Mouse (Mus musculus) heart, embryonic 14.5 days (tissue): ENCODE measurements around the gene Esrra. TPM values are rescaled to one million over a fixed set of nuclear protein-coding genes. Genes with fewer than 3 reads are reported as not detected.
A peak's percentile ranks its signal among the peaks of the same experiment; 100 is the strongest.

Experiments
- ATAC-seq: fragments of 200-750 bp; cut with Nextera tagmentation; 2 replicates; pipeline ENCODE4 v1.8.0; 2017; ENCODE audit warnings: low read depth, moderate TSS enrichment; ENCODE audit not compliant: insufficient number of reproducible peaks, insufficient read depth, low FRiP score
- H3K27ac ChIP-seq, 2 experiments: fragments of 200-500 bp in 1 of 2; fragments of 300-500 bp in 1 of 2; sonication (generic) in 1 of 2; replicated peaks in 1 of 2; 2 replicates each; pipeline ENCODE4 v1.5.1; 2012 to 2014; ENCODE audit warnings: low read depth in 2 of 2, low read length in 2 of 2, control low read depth in 1 of 2, mild to moderate bottlenecking in 1 of 2, mixed read lengths in 1 of 2; ENCODE audit not compliant: control insufficient read depth in 1 of 2, insufficient read depth in 1 of 2
- H3K27me3 ChIP-seq: fragments of 300-500 bp; sonication (generic); 2 replicates; pipeline ENCODE4 v1.6.1; 2014; ENCODE audit warnings: mild to moderate bottlenecking, low read length, control low read depth; ENCODE audit not compliant: control insufficient read depth, insufficient read depth
- H3K36me3 ChIP-seq: fragments of 300-500 bp; sonication (generic); 2 replicates; pipeline ENCODE4 v1.6.1; 2014; ENCODE audit warnings: mild to moderate bottlenecking, control low read depth, low read length, mixed read lengths; ENCODE audit not compliant: control insufficient read depth, insufficient read depth
- H3K4me1 ChIP-seq, 2 experiments: fragments of 200-500 bp in 1 of 2; fragments of 300-500 bp in 1 of 2; sonication (generic) in 1 of 2; 2 replicates each; pipeline ENCODE4 v1.6.1; 2012 to 2014; ENCODE audit warnings: low read length in 2 of 2, control low read depth in 1 of 2, mixed read lengths in 1 of 2; ENCODE audit not compliant: control insufficient read depth in 2 of 2, insufficient read depth in 2 of 2
- H3K4me2 ChIP-seq: fragments of 300-500 bp; sonication (generic); 2 replicates; pipeline ENCODE4 v1.6.1; 2014; ENCODE audit warnings: mild to moderate bottlenecking, low read length
- H3K4me3 ChIP-seq, 2 experiments: fragments of 200-500 bp in 1 of 2; fragments of 300-500 bp in 1 of 2; sonication (generic) in 1 of 2; 2 replicates each; pipeline ENCODE4 v1.5.1; 2012 to 2014; ENCODE audit warnings: low read length in 2 of 2, mild to moderate bottlenecking in 2 of 2, control low read depth in 1 of 2, low read depth in 1 of 2, moderate library complexity in 1 of 2; ENCODE audit not compliant: control insufficient read depth in 1 of 2, insufficient read depth in 1 of 2
- H3K9ac ChIP-seq: fragments of 300-500 bp; sonication (generic); 2 replicates; pipeline ENCODE4 v1.6.1; 2014; ENCODE audit warnings: mild to moderate bottlenecking, low read length
- H3K9me3 ChIP-seq: fragments of 300-500 bp; sonication (generic); 2 replicates; pipeline ENCODE4 v1.6.1; 2016; ENCODE audit warnings: low read length, control low read depth; ENCODE audit not compliant: control insufficient read depth
- WGBS: fragments of 180-500 bp; shearing (Covaris S2); extraction: QIAGEN DNeasy Blood & Tissue Kit; methylation state at CpG from one replicate; pipeline ENCODE4 v1.1.7; 2014; 5-methylcytosine and 5-hydroxymethylcytosine counted together
- polyA plus RNA-seq: library from polyadenylated mRNA; unstranded; fragments of >200 nt; fragmentation: Nextera tagmentation; extraction: Ambion mirVana; gene quantifications from 2 replicates; pipeline ENCODE4 v1.2.1, GENCODE M21; 2014

The Esrra gene
- polyA plus RNA-seq, 1 experiment from 2014 or later: 18.0 TPM

- Histone ChIP-seq H3K4me1 (peaks cover 0 to 12% of the 10 kb centered on the region in 2 experiments; a peak in 3 of 4 replicates), H3K36me3 (0 out of 2 replicates have a peak, but pooled peaks cover 4% of the 10 kb centered on the region), H3K9ac (0 out of 2 replicates have a peak overlapping the region, but pooled peaks have one; percentile 64), H3K27me3 (peaks cover 76% of the 10 kb centered on the region), H3K4me3 (peak overlapping the region in 1 of 2 experiments; percentile 48; a peak in 1 of 4 replicates), H3K9me3 (no peaks in the 10 kb centered on the region), H3K27ac (no peak overlapping the region), H3K4me2 (peak overlapping the region; percentile 95)
- WGBS: 32% methylated on average over 4 of the region's 4 CpGs
- no peak for ATAC-seq
These were observed 11.5 kb upstream of the Esrra start for GRCm38 (mm10) chr19:6933102-6933435.

GRCm38 (mm10) chr19:6932018-6932417, 10.4 kb upstream of the Esrra start:
- 56% methylated on average over 1 of the region's 1 CpGs for WGBS
- Histone ChIP-seq H3K9me3 (no peaks in the 10 kb centered on the region), H3K4me2 (no peak overlapping the region), H3K4me3 (no peak overlapping the region), H3K27me3 (peaks cover 86% of the 10 kb centered on the region), H3K4me1 (peaks cover 0 to 14% of the 10 kb centered on the region in 2 experiments; a peak in 3 of 4 replicates), H3K9ac (no peak overlapping the region), H3K27ac (no peak overlapping the region), H3K36me3 (no peaks in the 10 kb centered on the region)
- ATAC-seq: no peak

GRCm38 (mm10) chr19:6931002-6931401, 9.4 kb upstream of the Esrra start:
- H3K9me3 ChIP-seq: peaks cover 4% of the 10 kb centered on the region; the same call in 1 of the 2 replicates
- WGBS: 6% methylated on average over 2 of the region's 2 CpGs
- H3K4me3 ChIP-seq: no peak overlapping the region
- no peak overlapping the region for H3K4me2 ChIP-seq
- no peaks in the 10 kb centered on the region for H3K36me3 ChIP-seq
- H3K9ac ChIP-seq: no peak overlapping the region
- H3K27me3 ChIP-seq: peaks cover 92% of the 10 kb centered on the region
- H3K27ac ChIP-seq: no peak overlapping the region
- ATAC-seq: no peak
- H3K4me1 ChIP-seq: peaks cover 0 to 23% of the 10 kb centered on the region in 2 experiments; a peak in 3 of 4 replicates

- Histone ChIP-seq H3K4me1 (peaks cover 2 to 24% of the 10 kb centered on the region in 2 experiments; a peak in 3 of 4 replicates), H3K27ac (no peak overlapping the region), H3K36me3 (no peaks in the 10 kb centered on the region), H3K9ac (no peak overlapping the region), H3K4me2 (no peak overlapping the region), H3K4me3 (no peak overlapping the region), H3K9me3 (peaks cover 5% of the 10 kb centered on the region; the same call in 1 of the 2 replicates), H3K27me3 (peaks cover 78% of the 10 kb centered on the region)
- no peak for ATAC-seq
- 13% methylated on average over 9 of the region's 9 CpGs for WGBS
These were observed 6.5 kb upstream of the Esrra start for GRCm38 (mm10) chr19:6928080-6928479.

GRCm38 (mm10) chr19:6926559-6927255, 5.1 kb upstream of the Esrra start:
- H3K36me3 ChIP-seq: no peaks in the 10 kb centered on the region
- H3K27ac ChIP-seq: no peak overlapping the region
- peaks cover 5% of the 10 kb centered on the region; the same call in 1 of the 2 replicates for H3K9me3 ChIP-seq
- peak overlapping the region; percentile 12 to 24; a peak in 2 of 4 replicates for H3K4me3 ChIP-seq
- peaks cover 64% of the 10 kb centered on the region for H3K27me3 ChIP-seq
- 20% methylated on average over 26 of the region's 26 CpGs for WGBS
- peaks cover 8 to 33% of the 10 kb centered on the region in 2 experiments for H3K4me1 ChIP-seq
- peak overlapping the region; percentile 21; the same call in 1 of the 2 replicates for H3K9ac ChIP-seq
- H3K4me2 ChIP-seq: peak overlapping the region; percentile 58
- ATAC-seq: no peak

- Histone ChIP-seq H3K9me3 (peaks cover 5% of the 10 kb centered on the region; the same call in 1 of the 2 replicates), H3K9ac (no peak overlapping the region), H3K27ac (no peak overlapping the region), H3K4me1 (peaks cover 8 to 34% of the 10 kb centered on the region in 2 experiments), H3K36me3 (no peaks in the 10 kb centered on the region), H3K27me3 (peaks cover 55% of the 10 kb centered on the region), H3K4me2 (no peak overlapping the region; the same call in 1 of the 2 replicates), H3K4me3 (no peak overlapping the region)
- no peak for ATAC-seq
- 16% methylated on average over 37 of the region's 40 CpGs for WGBS
These were observed 4.2 kb upstream of the Esrra start for GRCm38 (mm10) chr19:6925611-6926329.

GRCm38 (mm10) chr19:6925307-6925573, 3.6 kb upstream of the Esrra start, which contains the start of gene Catsperz:
TSS of gene Catsperz (minus strand) at chr19:6925380.
- H3K4me3 ChIP-seq: peak within 1 kb of the TSS in 1 of 2 experiments; percentile 23; a peak in 2 of 4 replicates
- H3K4me1 ChIP-seq: peaks cover 11 to 39% of the 10 kb centered on the region in 2 experiments
- peaks cover 51% of the 10 kb centered on the region for H3K27me3 ChIP-seq
- no peak for ATAC-seq
- H3K9me3 ChIP-seq: peaks cover 5% of the 10 kb centered on the region; the same call in 1 of the 2 replicates
- H3K36me3 ChIP-seq: no peaks in the 10 kb centered on the region
- H3K4me2 ChIP-seq: peak within 1 kb of the TSS; percentile 57
- H3K9ac ChIP-seq: no peak within 1 kb of the TSS
- H3K27ac ChIP-seq: no peak within 1 kb of the TSS
- 5% methylated on average over 9 of the region's 9 CpGs for WGBS
